Comparison of ENCODE assay signal across 8 mouse cellular contexts in genomic region chr1:36243447-36244057, GRCm38 (mm10). TPM values are rescaled to one million over a fixed set of nuclear protein-coding genes. Genes with fewer than 3 reads are reported as not detected.
DNase-seq lines count a peak whose midpoint lies in the region; ATAC-seq lines count a peak whose summit lies in the region.

No protein-coding gene starts in this region.

- H3K4me3 ChIP-seq in kidney, embryonic 15.5 days (replicated peaks) = peak overlapping the region; percentile 96
- H3K4me3 ChIP-seq in brown adipose tissue, adult 24 weeks (ENCODE audit: insufficient read depth, low read depth, low read length) = peak overlapping the region; percentile 81
- H3K4me3 ChIP-seq in hindbrain, embryonic 13.5 days = peak overlapping the region; percentile 93
- peak overlapping the region; percentile 81 for H3K4me3 ChIP-seq in midbrain, embryonic 16.5 days (ENCODE audit: low read depth, low read length)

- 2% methylated on average over 21 of the region's 21 CpGs for WGBS in kidney, embryonic 15.5 days
- 3% methylated on average over 20 of the region's 21 CpGs for WGBS in hindbrain, embryonic 13.5 days
- WGBS in midbrain, embryonic 16.5 days = 3% methylated on average over 21 of the region's 21 CpGs

- H3K9ac ChIP-seq in kidney, embryonic 15.5 days = peak overlapping the region; percentile 73
- peak overlapping the region; percentile 89 for H3K9ac ChIP-seq in hindbrain, embryonic 13.5 days
- peak overlapping the region; percentile 81 for H3K9ac ChIP-seq in midbrain, embryonic 16.5 days (ENCODE audit: low read depth, low read length)

- H3K36me3 ChIP-seq in kidney, embryonic 15.5 days = no peaks in the 10 kb centered on the region
- no peaks in the 10 kb centered on the region for H3K36me3 ChIP-seq in hindbrain, embryonic 13.5 days
- no peaks in the 10 kb centered on the region for H3K36me3 ChIP-seq in midbrain, embryonic 16.5 days (ENCODE audit: control insufficient read depth, insufficient read depth, low read length)

- no peaks in the 10 kb centered on the region for H3K27me3 ChIP-seq in kidney, embryonic 15.5 days
- no peaks in the 10 kb centered on the region for H3K27me3 ChIP-seq in hindbrain, embryonic 13.5 days
- no peaks in the 10 kb centered on the region for H3K27me3 ChIP-seq in midbrain, embryonic 16.5 days (ENCODE audit: control insufficient read depth, insufficient read depth, low read depth, low read length)

- no peak for DNase-seq in kidney, adult 9 months
- DNase-seq in urinary bladder, postnatal 36 days (ENCODE audit: low spot score in 2 of 2) = no peak
- DNase-seq in urinary bladder, postnatal 25 days (ENCODE audit: low spot score) = no peak

- peaks cover 21% of the 10 kb centered on the region for H3K4me1 ChIP-seq in kidney, embryonic 15.5 days
- peaks cover 7% of the 10 kb centered on the region; the same call in 1 of the 2 replicates for H3K4me1 ChIP-seq in brown adipose tissue, adult 24 weeks (ENCODE audit: control insufficient read depth, insufficient read depth, insufficient read length, low read length)
- H3K4me1 ChIP-seq in hindbrain, embryonic 13.5 days (replicated peaks) = peaks cover 36% of the 10 kb centered on the region
- peaks cover 12% of the 10 kb centered on the region for H3K4me1 ChIP-seq in midbrain, embryonic 16.5 days (ENCODE audit: control insufficient read depth, insufficient read depth, low read length)

- H3K4me2 ChIP-seq in kidney, embryonic 15.5 days = peak overlapping the region; percentile 71
- peak overlapping the region; percentile 72 for H3K4me2 ChIP-seq in hindbrain, embryonic 13.5 days
- H3K4me2 ChIP-seq in midbrain, embryonic 16.5 days (ENCODE audit: low read length) = peak overlapping the region; percentile 80

- no peak; the same call in 1 of the 2 replicates for ATAC-seq in kidney, embryonic 15.5 days (replicated peaks; ENCODE audit: low FRiP score)
- ATAC-seq in hindbrain, embryonic 13.5 days (ENCODE audit: low FRiP score) = no peak
- no peak for ATAC-seq in midbrain, embryonic 16.5 days
- ATAC-seq in megakaryocyte-erythroid progenitor cell, adult 5-6 weeks (replicated peaks; ENCODE audit: low FRiP score, low TSS enrichment, poor library complexity, severe bottlenecking) = no peak; the same call in 1 of the 2 replicates

- peak overlapping the region; percentile 86 for H3K27ac ChIP-seq in kidney, embryonic 15.5 days
- 0 out of 2 replicates have a peak overlapping the region, but pooled peaks have one; percentile 3 for H3K27ac ChIP-seq in brown adipose tissue, adult 24 weeks (replicated peaks; ENCODE audit: low read depth, low read length)
- H3K27ac ChIP-seq in hindbrain, embryonic 13.5 days = peak overlapping the region; percentile 88
- H3K27ac ChIP-seq in midbrain, embryonic 16.5 days (ENCODE audit: low read length) = peak overlapping the region; percentile 78

- H3K9me3 ChIP-seq in kidney, embryonic 15.5 days (replicated peaks) = no peaks in the 10 kb centered on the region
- no peaks in the 10 kb centered on the region for H3K9me3 ChIP-seq in hindbrain, embryonic 13.5 days
- H3K9me3 ChIP-seq in midbrain, embryonic 16.5 days (replicated peaks; ENCODE audit: control insufficient read depth, low read length, poor library complexity, severe bottlenecking) = no peaks in the 10 kb centered on the region

RNA-seq across cellular contexts. Expression of gene Uggt1, which starts 1.0 kb away (rescaled TPM):
- polyA plus RNA-seq in kidney, embryonic 15.5 days (2015; fragmentation: Nextera tagmentation; extraction: Ambion mirVana) = 56.1 and 59.9 TPM in 2 replicates
- 11.0 and 11.6 TPM in 2 replicates for polyA plus RNA-seq in brown adipose tissue, adult 24 weeks (2012; ENCODE audit: insufficient read depth, insufficient read length, missing spikeins)
- polyA plus RNA-seq in hindbrain, embryonic 13.5 days (2015; fragmentation: Nextera tagmentation; extraction: Ambion mirVana) = 44.6 and 45.3 TPM in 2 replicates
- 45.3 and 46.6 TPM in 2 replicates for polyA plus RNA-seq in midbrain, embryonic 16.5 days (2015; fragmentation: Nextera tagmentation; extraction: Ambion mirVana)
- 48.7 and 55.4 TPM in 2 replicates for total RNA-seq in megakaryocyte-erythroid progenitor cell, adult 5-6 weeks (2014; fragmentation: Nextera tagmentation)
- 54.7 and 89.5 TPM in 2 replicates for total RNA-seq in megakaryocyte-erythroid progenitor cell, adult 5-6 weeks (2017)

RNA-seq across cellular contexts. Expression of gene Neurl3, which starts 30.9 kb away (rescaled TPM):
- polyA plus RNA-seq in kidney, embryonic 15.5 days (2015; fragmentation: Nextera tagmentation; extraction: Ambion mirVana) = 16.6 and 17.7 TPM in 2 replicates
- 2.0 and 2.5 TPM in 2 replicates for polyA plus RNA-seq in brown adipose tissue, adult 24 weeks (2012; ENCODE audit: insufficient read depth, insufficient read length, missing spikeins)
- polyA plus RNA-seq in hindbrain, embryonic 13.5 days (2015; fragmentation: Nextera tagmentation; extraction: Ambion mirVana) = 1.3 and 1.4 TPM in 2 replicates
- polyA plus RNA-seq in midbrain, embryonic 16.5 days (2015; fragmentation: Nextera tagmentation; extraction: Ambion mirVana) = 1.2 and 1.5 TPM in 2 replicates
- total RNA-seq in megakaryocyte-erythroid progenitor cell, adult 5-6 weeks (2014; fragmentation: Nextera tagmentation) = 5.4 and 5.5 TPM in 2 replicates
- 7.4 and 7.8 TPM in 2 replicates for total RNA-seq in megakaryocyte-erythroid progenitor cell, adult 5-6 weeks (2017)

Comparison
In these comparisons a context has a peak if more than half of its experiments do, and no peak if none do; other contexts are left out.
1. H3K27ac ChIP-seq: peak in every context shown above with its lines; median percentile 88 in hindbrain, embryonic 13.5 days; 86 in kidney, embryonic 15.5 days; 78 in midbrain, embryonic 16.5 days; 3 in brown adipose tissue, adult 24 weeks.